Mouse (Mus musculus) MEL (cell line): ENCODE results near the gene Mybphl. TPM values are rescaled to one million over a fixed set of nuclear protein-coding genes. Genes with fewer than 3 reads are reported as not detected.
A peak's percentile ranks its signal among the peaks of the same experiment; 100 is the strongest.

Experiments used
- DNase-seq: peaks from one replicate; pipeline ENCODE4 v3.0.0; 2011; ENCODE audit warnings: low read depth, low spot score
- H3K27ac ChIP-seq: 2 replicates; pipeline ENCODE4 v1.5.1; 2012; ENCODE audit warnings: low read depth, mild to moderate bottlenecking, control low read depth, low read length, moderate library complexity; ENCODE audit not compliant: control insufficient read depth
- H3K27me3 ChIP-seq, 2 experiments: fragments of 150-350 bp in 1 of 2; sonication (generic) in 1 of 2; 2 replicates each; pipeline ENCODE4 v1.6.1; 2012; ENCODE audit warnings: low read length in 2 of 2, mild to moderate bottlenecking in 2 of 2, improper control_type of control experiment in 1 of 2, moderate library complexity in 1 of 2; ENCODE audit not compliant: insufficient read depth in 2 of 2, control insufficient read depth in 1 of 2
- H3K36me3 ChIP-seq, 2 experiments: 2 replicates each; pipeline ENCODE4 v1.6.1; 2012 to 2014; ENCODE audit warnings: low read length in 2 of 2, improper control_type of control experiment in 1 of 2, inconsistent platforms in 1 of 2, mild to moderate bottlenecking in 1 of 2; ENCODE audit not compliant: insufficient read depth in 2 of 2, control insufficient read depth in 1 of 2
- H3K4me1 ChIP-seq, 2 experiments: fragments of 150-350 bp in 1 of 2; sonication (generic) in 1 of 2; 2 replicates each; pipeline ENCODE4 v1.6.1; 2012; ENCODE audit warnings: low read length in 2 of 2, improper control_type of control experiment in 1 of 2, mild to moderate bottlenecking in 1 of 2; ENCODE audit not compliant: insufficient read depth in 2 of 2, control insufficient read depth in 1 of 2
- H3K4me3 ChIP-seq, 2 experiments: fragments of 150-350 bp in 1 of 2; sonication (generic) in 1 of 2; 2 replicates each; pipeline ENCODE4 v1.5.1; 2012; ENCODE audit warnings: low read depth in 2 of 2, low read length in 2 of 2, mild to moderate bottlenecking in 2 of 2, moderate library complexity in 2 of 2, control low read depth in 1 of 2, improper control_type of control experiment in 1 of 2; ENCODE audit not compliant: control insufficient read depth in 1 of 2, insufficient read depth in 1 of 2
- H3K79me2 ChIP-seq: 2 replicates; pipeline ENCODE4 v1.6.1; 2012; ENCODE audit warnings: mild to moderate bottlenecking, low read length, moderate library complexity; ENCODE audit not compliant: control insufficient read depth, poor library complexity, insufficient read depth
- H3K9ac ChIP-seq: 2 replicates; pipeline ENCODE4 v1.6.1; 2012; ENCODE audit warnings: low read depth, mild to moderate bottlenecking, control low read depth, low read length, moderate library complexity; ENCODE audit not compliant: control insufficient read depth, poor library complexity, severe bottlenecking
- H3K9me3 ChIP-seq: fragments of 150-350 bp; sonication (generic); replicated peaks from 2 replicates; pipeline ENCODE4 v1.6.1; 2012; ENCODE audit warnings: mild to moderate bottlenecking, low read length, improper control_type of control experiment, moderate library complexity; ENCODE audit not compliant: insufficient read depth
- CHD2 ChIP-seq: IDR thresholded peaks from 2 replicates; pipeline ENCODE4 v1.6.1; 2011; ENCODE audit warnings: low read length, improper control_type of control experiment
- CTCF ChIP-seq, 3 experiments: IDR thresholded peaks in 2 of 3; conservative IDR thresholded peaks in 1 of 3; 2 replicates each; pipeline ENCODE4 v1.5.1; 2011 to 2012; ENCODE audit warnings: low read length in 3 of 3, low read depth in 2 of 3, mild to moderate bottlenecking in 2 of 3, improper control_type of control experiment in 1 of 3, inconsistent platforms in 1 of 3, mixed read lengths in 1 of 3, moderate library complexity in 1 of 3; ENCODE audit not compliant: control insufficient read depth in 1 of 3, insufficient read depth in 1 of 3, poor library complexity in 1 of 3, severe bottlenecking in 1 of 3
- E2F4 ChIP-seq: IDR thresholded peaks from 2 replicates; pipeline ENCODE4 v1.6.1; 2011; ENCODE audit warnings: low read depth, low read length, improper control_type of control experiment, borderline replicate concordance
- EP300 ChIP-seq, 2 experiments: IDR thresholded peaks; 2 replicates each; pipeline ENCODE4 v1.6.1; 2011; ENCODE audit warnings: improper control_type of control experiment in 2 of 2, low read length in 2 of 2, low read depth in 1 of 2, mild to moderate bottlenecking in 1 of 2
- ETS1 ChIP-seq: IDR thresholded peaks from 2 replicates; pipeline ENCODE4 v1.6.1; 2012; ENCODE audit warnings: low read depth, mild to moderate bottlenecking, inconsistent platforms, low read length, improper control_type of control experiment, moderate library complexity
- GATA1 ChIP-seq: IDR thresholded peaks from 2 replicates; pipeline ENCODE4 v1.6.1; 2011; ENCODE audit warnings: low read depth, low read length, improper control_type of control experiment
- JUND ChIP-seq: IDR thresholded peaks from 2 replicates; pipeline ENCODE4 v1.6.1; 2011; ENCODE audit warnings: low read depth, mild to moderate bottlenecking, improper control_type of control experiment, low read length
- MAFK ChIP-seq: IDR thresholded peaks from 2 replicates; pipeline ENCODE4 v1.6.1; 2011; ENCODE audit warnings: low read depth, mild to moderate bottlenecking, low read length, improper control_type of control experiment, borderline replicate concordance
- MAX ChIP-seq: IDR thresholded peaks from 2 replicates; pipeline ENCODE4 v1.6.1; 2011; ENCODE audit warnings: low read length, improper control_type of control experiment
- MEF2A ChIP-seq: IDR thresholded peaks from 2 replicates; pipeline ENCODE4 v1.6.1; 2014; ENCODE audit warnings: low read depth, mild to moderate bottlenecking, inconsistent platforms, low read length, improper control_type of control experiment; ENCODE audit not compliant: poor library complexity, insufficient replicate concordance, severe bottlenecking; ENCODE audit errors: extremely low read depth
- NRF1 ChIP-seq: IDR thresholded peaks from 2 replicates; pipeline ENCODE4 v1.6.1; 2014; ENCODE audit warnings: low read depth, mild to moderate bottlenecking, inconsistent platforms, low read length, improper control_type of control experiment, moderate library complexity; ENCODE audit not compliant: poor library complexity, insufficient read depth, severe bottlenecking
- POLR2A ChIP-seq, 2 experiments: IDR thresholded peaks; 2 replicates each; pipeline ENCODE4 v1.6.1; 2011 to 2012; ENCODE audit warnings: low read length in 2 of 2, mild to moderate bottlenecking in 2 of 2, control low read depth in 1 of 2, improper control_type of control experiment in 1 of 2, low read depth in 1 of 2, moderate library complexity in 1 of 2; ENCODE audit not compliant: control insufficient read depth in 1 of 2, insufficient read depth in 1 of 2, poor library complexity in 1 of 2
- POLR2AphosphoS2 ChIP-seq: IDR thresholded peaks from 2 replicates; pipeline ENCODE4 v1.6.1; 2011; ENCODE audit warnings: low read length, improper control_type of control experiment
- RAD21 ChIP-seq: IDR thresholded peaks from 2 replicates; pipeline ENCODE4 v1.6.1; 2011; ENCODE audit warnings: mild to moderate bottlenecking, low read depth, low read length, improper control_type of control experiment
- RCOR1 ChIP-seq: IDR thresholded peaks from 2 replicates; pipeline ENCODE4 v1.6.1; 2012; ENCODE audit warnings: low read depth, mild to moderate bottlenecking, inconsistent platforms, low read length, improper control_type of control experiment
- SIN3A ChIP-seq: IDR thresholded peaks from 2 replicates; pipeline ENCODE4 v1.6.1; 2012; ENCODE audit warnings: low read length, improper control_type of control experiment, inconsistent platforms
- TAL1 ChIP-seq: IDR thresholded peaks from 2 replicates; pipeline ENCODE4 v1.6.1; 2012; ENCODE audit warnings: mild to moderate bottlenecking, inconsistent platforms, low read length, moderate library complexity, mixed read lengths
- TBP ChIP-seq: IDR thresholded peaks from 2 replicates; pipeline ENCODE4 v1.8.0; 2011; ENCODE audit warnings: low read depth, low read length, improper control_type of control experiment
- TCF12 ChIP-seq: IDR thresholded peaks from 2 replicates; pipeline ENCODE4 v1.6.1; 2014; ENCODE audit warnings: low read depth, mild to moderate bottlenecking, inconsistent platforms, low read length, improper control_type of control experiment, moderate library complexity
- UBTF ChIP-seq: IDR thresholded peaks from 2 replicates; pipeline ENCODE4 v1.6.1; 2012; ENCODE audit warnings: low read depth, mild to moderate bottlenecking, inconsistent platforms, low read length, improper control_type of control experiment, moderate library complexity, borderline replicate concordance; ENCODE audit not compliant: insufficient read depth
- ZKSCAN1 ChIP-seq: IDR thresholded peaks from 2 replicates; pipeline ENCODE4 v1.6.1; 2012; ENCODE audit warnings: low read depth, mild to moderate bottlenecking, inconsistent platforms, low read length, improper control_type of control experiment, moderate library complexity
- polyA plus RNA-seq, 2 experiments: library from polyadenylated mRNA; stranded (reverse) in 1 of 2; unstranded in 1 of 2; fragments of >175 nt in 1 of 2; fragments of >200 nt in 1 of 2; gene quantifications; 2 replicates each; pipeline versions ENCODE4 v1.2.1 to v1.2.4; 2012; ENCODE audit warnings: low replicate concordance in 2 of 2, low read depth in 1 of 2; ENCODE audit not compliant: insufficient read length in 2 of 2, insufficient read depth in 1 of 2, missing spikeins in 1 of 2
- total RNA-seq: library from RNA; depleted of rRNA; stranded (reverse); fragments of 300-350 nt; gene quantifications from 2 replicates; pipeline ENCODE4 v1.2.3, GENCODE M21; 2012

The Mybphl gene
- total and polyA plus RNA-seq, 3 experiments, result not detected

GRCm38 (mm10) chr3:108360894-108361293 is 3.8 kb upstream of the Mybphl start:
- Histone ChIP-seq H3K36me3 (peaks cover 0 to 4% of the 10 kb centered on the region in 2 experiments; a peak in 1 of 4 replicates), H3K9ac (no peak overlapping the region), H3K9me3 (no peaks in the 10 kb centered on the region), H3K27me3 (no peaks in the 10 kb centered on the region), H3K4me3 (no peak overlapping the region), H3K4me1 (peaks cover 0 to 11% of the 10 kb centered on the region in 2 experiments; a peak in 2 of 4 replicates), H3K79me2 (no peaks in the 10 kb centered on the region), H3K27ac (no peak overlapping the region)
- no peak for TF ChIP-seq JUND
- TF ChIP-seq TAL1, result no peak
- no peak for TF ChIP-seq EP300 (IDR thresholded peaks at IDR 0.05; ENCODE audit: low read depth in 1 of 2, low read length in 2 of 2)
- TF ChIP-seq ETS1, result no peak
- TF ChIP-seq RCOR1, result no peak
- TF ChIP-seq E2F4, result no peak
- no peak for TF ChIP-seq NRF1
- TF ChIP-seq GATA1, result no peak
- TF ChIP-seq POLR2AphosphoS2, result no peak
- no peak for TF ChIP-seq CHD2
- no peak for TF ChIP-seq TCF12
- TF ChIP-seq MAFK, result no peak
- TF ChIP-seq POLR2A (IDR thresholded peaks at IDR 0.05; ENCODE audit: control insufficient read depth in 1 of 2, insufficient read depth in 1 of 2, low read depth in 1 of 2, low read length in 2 of 2, poor library complexity in 1 of 2), result no peak
- DNase-seq, result no peak

- H3K79me2 ChIP-seq, result no peaks in the 10 kb centered on the region
- DNase-seq, result peak; percentile 47
- peaks cover 3 to 12% of the 10 kb centered on the region in 2 experiments for H3K4me1 ChIP-seq
- no peak overlapping the region for H3K4me3 ChIP-seq
- TF ChIP-seq MEF2A, result peak; percentile 78; the same call in 1 of the 2 replicates
- TF ChIP-seq EP300 (IDR thresholded peaks at IDR 0.05; ENCODE audit: low read depth in 1 of 2, low read length in 2 of 2), result 0 out of 4 replicates have a peak, but pooled peaks of 1 of the 2 experiments have one; percentile 14
- no peak for TF ChIP-seq MAFK
- no peak for TF ChIP-seq CTCF (IDR thresholded peaks at IDR 0.05 in 2 of 3, conservative IDR thresholded peaks at IDR 0.05 in 1 of 3; ENCODE audit: control insufficient read depth in 1 of 3, insufficient read depth in 1 of 3, low read depth in 2 of 3, low read length in 3 of 3, poor library complexity in 1 of 3, severe bottlenecking in 1 of 3)
- 0 out of 2 replicates have a peak, but pooled peaks have one; percentile 13 for TF ChIP-seq SIN3A
- no peak for TF ChIP-seq UBTF
- no peak for TF ChIP-seq RAD21
- no peak for TF ChIP-seq RCOR1
- no peak for TF ChIP-seq ZKSCAN1
- TF ChIP-seq TBP, result 0 out of 2 replicates have a peak, but pooled peaks have one; percentile 8
- TF ChIP-seq MAX, result no peak
- no peaks in the 10 kb centered on the region for H3K27me3 ChIP-seq
- no peaks in the 10 kb centered on the region for H3K9me3 ChIP-seq
- H3K9ac ChIP-seq, result no peak overlapping the region
- peaks cover 0 to 7% of the 10 kb centered on the region in 2 experiments; a peak in 2 of 4 replicates for H3K36me3 ChIP-seq
- no peak overlapping the region for H3K27ac ChIP-seq
Measured at GRCm38 (mm10) chr3:108363626-108364025, 1.1 kb upstream of the Mybphl start.
